Mouse (Mus musculus): ENCODE measurements around the gene Mif.

Mif gene

GRCm38 (mm10) chr10:75829529-75830274 is 30.3 kb downstream of the Mif start:
- Histone ChIP-seq H3K4me3 (replicated peaks; ENCODE audit: low read length) (no peak overlapping the region), H3K36me3 (ENCODE audit: insufficient read depth, low read length) (no peaks in the 10 kb centered on the region), H3K4me1 (replicated peaks; ENCODE audit: low read depth, low read length) (peaks cover 33% of the 10 kb centered on the region), H3K9me3 (ENCODE audit: low read length) (no peaks in the 10 kb centered on the region), H3K27me3 (ENCODE audit: insufficient read depth, low read length) (no peaks in the 10 kb centered on the region)
- TF ChIP-seq CTCF (conservative IDR thresholded peaks at IDR 0.05; ENCODE audit: low read length) (no peak), NANOG (IDR thresholded peaks at IDR 0.05; ENCODE audit: borderline replicate concordance, low read length) (no peak), POU5F1 (IDR thresholded peaks at IDR 0.05; ENCODE audit: borderline replicate concordance, low read length) (no peak)

- no peak overlapping the region for H3K4me3 ChIP-seq (replicated peaks; ENCODE audit: low read length)
- no peaks in the 10 kb centered on the region for H3K27me3 ChIP-seq (ENCODE audit: insufficient read depth, low read length)
- H3K36me3 ChIP-seq (ENCODE audit: insufficient read depth, low read length), result no peaks in the 10 kb centered on the region
- H3K4me1 ChIP-seq (replicated peaks; ENCODE audit: low read depth, low read length), result peaks cover 21% of the 10 kb centered on the region
- TF ChIP-seq NANOG (IDR thresholded peaks at IDR 0.05; ENCODE audit: borderline replicate concordance, low read length) (no peak), POU5F1 (IDR thresholded peaks at IDR 0.05; ENCODE audit: borderline replicate concordance, low read length) (no peak), CTCF (conservative IDR thresholded peaks at IDR 0.05; ENCODE audit: low read length) (no peak)
- H3K9me3 ChIP-seq (ENCODE audit: low read length), result no peaks in the 10 kb centered on the region
Measured at GRCm38 (mm10) chr10:75828500-75828931, 31.5 kb downstream of the Mif start.

- no peaks in the 10 kb centered on the region for H3K27me3 ChIP-seq (ENCODE audit: insufficient read depth, low read length)
- TF ChIP-seq CTCF (conservative IDR thresholded peaks at IDR 0.05; ENCODE audit: low read length) (no peak), NANOG (IDR thresholded peaks at IDR 0.05; ENCODE audit: borderline replicate concordance, low read length) (no peak), POU5F1 (IDR thresholded peaks at IDR 0.05; ENCODE audit: borderline replicate concordance, low read length) (no peak)
Measured at GRCm38 (mm10) chr10:75827668-75828360, 32.2 kb downstream of the Mif start.

GRCm38 (mm10) chr10:75824530-75824929 is 35.5 kb downstream of the Mif start:
- no peak overlapping the region for H3K4me3 ChIP-seq (replicated peaks; ENCODE audit: low read length)
- H3K27me3 ChIP-seq (ENCODE audit: insufficient read depth, low read length), result 0 out of 2 replicates have a peak, but pooled peaks cover 4% of the 10 kb centered on the region
- H3K9me3 ChIP-seq (ENCODE audit: low read length), result no peaks in the 10 kb centered on the region
- no peaks in the 10 kb centered on the region for H3K36me3 ChIP-seq (ENCODE audit: insufficient read depth, low read length)
- H3K4me1 ChIP-seq (replicated peaks; ENCODE audit: low read depth, low read length), result peaks cover 3% of the 10 kb centered on the region; the same call in 1 of the 2 replicates
- TF ChIP-seq CTCF (conservative IDR thresholded peaks at IDR 0.05; ENCODE audit: low read length), result no peak
- no peak for TF ChIP-seq NANOG (IDR thresholded peaks at IDR 0.05; ENCODE audit: borderline replicate concordance, low read length)
- no peak for TF ChIP-seq POU5F1 (IDR thresholded peaks at IDR 0.05; ENCODE audit: borderline replicate concordance, low read length)

More at GRCm38 (mm10) chr10:75827668-75828360, 32.2 kb downstream of the Mif start:
- no peak overlapping the region for H3K4me3 ChIP-seq (replicated peaks; ENCODE audit: low read length)
- no peaks in the 10 kb centered on the region for H3K9me3 ChIP-seq (ENCODE audit: low read length)
- no peaks in the 10 kb centered on the region for H3K36me3 ChIP-seq (ENCODE audit: insufficient read depth, low read length)
- H3K4me1 ChIP-seq (replicated peaks; ENCODE audit: low read depth, low read length), result peaks cover 14% of the 10 kb centered on the region

- TF ChIP-seq POU5F1 (IDR thresholded peaks at IDR 0.05; ENCODE audit: borderline replicate concordance, low read length), result no peak
- no peak for TF ChIP-seq CTCF (conservative IDR thresholded peaks at IDR 0.05; ENCODE audit: low read length)
- no peak for TF ChIP-seq NANOG (IDR thresholded peaks at IDR 0.05; ENCODE audit: borderline replicate concordance, low read length)
- H3K9me3 ChIP-seq (ENCODE audit: low read length), result no peaks in the 10 kb centered on the region
- H3K36me3 ChIP-seq (ENCODE audit: insufficient read depth, low read length), result no peaks in the 10 kb centered on the region
- H3K4me3 ChIP-seq (replicated peaks; ENCODE audit: low read length), result no peak overlapping the region
- peaks cover 3% of the 10 kb centered on the region; the same call in 1 of the 2 replicates for H3K4me1 ChIP-seq (replicated peaks; ENCODE audit: low read depth, low read length)
- 0 out of 2 replicates have a peak, but pooled peaks cover 4% of the 10 kb centered on the region for H3K27me3 ChIP-seq (ENCODE audit: insufficient read depth, low read length)
Measured at GRCm38 (mm10) chr10:75823782-75824181, 36.3 kb downstream of the Mif start.

- Histone ChIP-seq H3K27me3 (ENCODE audit: insufficient read depth, low read length) (0 out of 2 replicates have a peak, but pooled peaks cover 4% of the 10 kb centered on the region), H3K4me3 (replicated peaks; ENCODE audit: low read length) (no peak within 1 kb of the TSS), H3K9me3 (ENCODE audit: low read length) (no peaks in the 10 kb centered on the region), H3K36me3 (ENCODE audit: insufficient read depth, low read length) (no peaks in the 10 kb centered on the region), H3K4me1 (replicated peaks; ENCODE audit: low read depth, low read length) (peaks cover 6% of the 10 kb centered on the region; the same call in 1 of the 2 replicates)
- TF ChIP-seq POU5F1 (IDR thresholded peaks at IDR 0.05; ENCODE audit: borderline replicate concordance, low read length), result no peak
- TF ChIP-seq CTCF (conservative IDR thresholded peaks at IDR 0.05; ENCODE audit: low read length), result no peak
- TF ChIP-seq NANOG (IDR thresholded peaks at IDR 0.05; ENCODE audit: borderline replicate concordance, low read length), result no peak
Measured at GRCm38 (mm10) chr10:75822443-75822842, 37.6 kb downstream of the Mif start, which contains the start of gene Gstt4. Gstt4 (minus strand) TSS chr10:75822543.

GRCm38 (mm10) chr10:75819882-75820281 is 40.2 kb downstream of the Mif start:
- no peaks in the 10 kb centered on the region for H3K36me3 ChIP-seq (ENCODE audit: insufficient read depth, low read length)
- peaks cover 5% of the 10 kb centered on the region; the same call in 1 of the 2 replicates for H3K4me1 ChIP-seq (replicated peaks; ENCODE audit: low read depth, low read length)
- H3K27me3 ChIP-seq (ENCODE audit: insufficient read depth, low read length), result 0 out of 2 replicates have a peak, but pooled peaks cover 4% of the 10 kb centered on the region
- no peak for TF ChIP-seq POU5F1 (IDR thresholded peaks at IDR 0.05; ENCODE audit: borderline replicate concordance, low read length)
- no peak for TF ChIP-seq NANOG (IDR thresholded peaks at IDR 0.05; ENCODE audit: borderline replicate concordance, low read length)
- TF ChIP-seq CTCF (conservative IDR thresholded peaks at IDR 0.05; ENCODE audit: low read length), result no peak
- 0 out of 2 replicates have a peak, but pooled peaks cover 4% of the 10 kb centered on the region for H3K9me3 ChIP-seq (ENCODE audit: low read length)
- no peak overlapping the region for H3K4me3 ChIP-seq (replicated peaks; ENCODE audit: low read length)

- peak; percentile 61 for TF ChIP-seq CTCF (conservative IDR thresholded peaks at IDR 0.05; ENCODE audit: low read length)
- TF ChIP-seq POU5F1 (IDR thresholded peaks at IDR 0.05; ENCODE audit: borderline replicate concordance, low read length), result no peak
- no peaks in the 10 kb centered on the region for H3K36me3 ChIP-seq (ENCODE audit: insufficient read depth, low read length)
- H3K4me1 ChIP-seq (replicated peaks; ENCODE audit: low read depth, low read length), result peaks cover 5% of the 10 kb centered on the region; the same call in 1 of the 2 replicates
- H3K9me3 ChIP-seq (ENCODE audit: low read length), result 0 out of 2 replicates have a peak, but pooled peaks cover 4% of the 10 kb centered on the region
- H3K4me3 ChIP-seq (replicated peaks; ENCODE audit: low read length), result no peak overlapping the region
- 0 out of 2 replicates have a peak, but pooled peaks cover 4% of the 10 kb centered on the region for H3K27me3 ChIP-seq (ENCODE audit: insufficient read depth, low read length)
Measured at GRCm38 (mm10) chr10:75818641-75819040, 41.4 kb downstream of the Mif start.
